Mouse (Mus musculus) gastrocnemius, postnatal 25 days (tissue): ENCODE results near the gene Ccnb2. TPM values are rescaled to one million over a fixed set of nuclear protein-coding genes. Genes with fewer than 3 reads are reported as not detected.
A peak's percentile ranks its signal among the peaks of the same experiment; 100 is the strongest.
"Not testable (repeated sequence)": the region's sequence is repeated elsewhere in the genome, so short reads cannot be mapped to it uniquely, and the experiment has no call there.

ENCODE experiments used
- DNase-seq: peaks from one replicate; pipeline ENCODE4 v3.0.0; 2022
- long read RNA-seq, 2 experiments: library from polyadenylated mRNA; stranded (forward); transcript quantifications; one replicate each; pipeline ENCODE4 v2.0.0; 2021
- total RNA-seq, 2 experiments: library from RNA; stranded (reverse); gene quantifications; 1 replicate in 1 of 2; 2 replicates in 1 of 2; pipeline ENCODE4 v1.2.3; 2021

The Ccnb2 gene
- total RNA-seq, result under 1 TPM; 0.69 to 0.86 TPM
- long read RNA-seq, experiment 1, partial matches to known transcripts, result 13 of 15 reads
- long read RNA-seq, experiment 1, other reads (novel, unspliced or antisense), result 0 of 15 reads
- long read RNA-seq, experiment 2, partial matches to known transcripts, result 2 of 3 reads
- long read RNA-seq, experiment 2, other reads (novel, unspliced or antisense), result 0 of 3 reads

DNA sequence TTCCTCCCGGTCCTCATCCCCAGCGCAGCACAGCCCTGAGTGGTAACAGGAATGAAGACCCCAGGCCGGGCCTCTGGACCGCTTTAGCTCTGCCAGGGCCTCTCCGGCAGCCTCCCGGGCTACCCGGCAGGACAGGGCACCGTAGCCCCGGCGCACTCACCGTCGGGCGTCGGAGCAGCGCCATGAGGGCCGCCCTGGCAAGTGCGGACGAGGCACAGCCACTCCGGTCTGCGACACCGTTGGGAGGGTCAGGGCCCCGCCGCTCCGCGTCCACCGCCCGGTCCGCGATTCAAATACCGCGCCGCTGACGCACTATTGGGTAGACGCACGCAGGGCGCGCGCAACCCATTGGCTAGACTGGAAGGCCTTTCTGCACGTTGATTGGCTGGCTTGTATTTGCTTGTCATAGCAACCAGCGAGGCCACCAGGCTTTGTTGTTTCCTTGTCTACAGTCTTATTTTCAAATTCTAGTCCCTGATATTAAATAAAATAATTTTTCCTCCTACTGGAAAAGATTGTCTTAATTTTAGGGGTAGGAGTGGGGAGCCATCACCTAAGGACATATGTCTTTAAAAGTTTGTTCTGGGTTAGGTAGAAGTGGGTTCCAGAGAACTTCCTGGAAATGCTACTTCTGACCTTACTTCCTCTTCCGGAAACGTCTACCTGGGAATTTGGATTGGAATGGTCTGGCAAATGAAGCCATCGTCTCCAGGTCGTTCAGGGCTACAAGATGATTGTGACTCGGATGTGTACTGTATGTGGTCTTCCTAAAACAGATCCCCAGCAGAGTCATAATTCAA, at the start of gene Ccnb2:
Gene Ccnb2, minus strand, starts transcription at position 291 of the 800 bp plus-strand sequence.
- DNase-seq, result peak; percentile 84

DNA sequence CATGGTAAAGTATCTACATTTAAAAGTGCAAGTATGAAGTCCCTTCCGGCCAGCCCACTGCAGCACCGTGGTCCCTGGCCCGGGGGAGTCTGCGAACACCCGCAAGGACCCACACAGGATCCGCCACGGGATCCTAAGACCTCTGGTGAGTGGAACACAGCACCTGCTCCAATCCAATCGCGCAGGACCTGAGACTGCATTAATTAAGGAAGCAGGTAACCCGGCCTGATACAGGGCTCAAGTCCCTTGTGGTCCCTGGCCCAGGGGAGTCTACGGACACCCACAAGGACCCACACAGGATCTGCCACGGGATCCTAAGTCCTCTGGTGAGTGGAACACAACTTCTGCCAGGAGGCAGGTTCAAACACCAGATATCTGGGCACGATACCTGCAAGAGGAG, 41.7 kb upstream of the Ccnb2 start:
- not testable (repeated sequence) for DNase-seq

- no peak for DNase-seq
These were observed 31.0 kb upstream of the Ccnb2 start for GRCm38 (mm10) chr9:70452371-70452770.

GRCm38 (mm10) chr9:70449072-70449471, 27.7 kb upstream of the Ccnb2 start:
- DNase-seq, result no peak

DNA sequence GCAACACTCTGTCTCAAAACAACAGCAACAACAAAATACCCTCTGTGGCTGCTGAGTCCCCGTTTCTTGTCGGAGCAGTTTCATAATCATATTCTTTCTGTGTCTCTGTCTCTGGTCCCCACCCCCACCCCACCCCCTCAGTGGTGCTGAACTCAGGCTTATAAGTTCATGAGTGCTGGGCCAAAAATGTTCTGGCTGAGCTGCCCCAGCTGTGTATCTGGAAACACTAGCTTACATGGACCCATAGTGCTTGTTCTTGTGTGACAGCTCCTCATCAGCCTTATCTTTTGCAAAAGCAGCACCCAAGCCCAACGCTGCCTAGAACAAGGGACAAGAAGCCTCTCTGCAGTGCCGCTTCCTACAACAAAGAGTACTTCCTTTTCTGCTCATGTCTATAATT, 18.6 kb upstream of the Ccnb2 start:
- no peak for DNase-seq

GRCm38 (mm10) chr9:70422661-70423060, 1.3 kb upstream of the Ccnb2 start:
- no peak for DNase-seq

DNA sequence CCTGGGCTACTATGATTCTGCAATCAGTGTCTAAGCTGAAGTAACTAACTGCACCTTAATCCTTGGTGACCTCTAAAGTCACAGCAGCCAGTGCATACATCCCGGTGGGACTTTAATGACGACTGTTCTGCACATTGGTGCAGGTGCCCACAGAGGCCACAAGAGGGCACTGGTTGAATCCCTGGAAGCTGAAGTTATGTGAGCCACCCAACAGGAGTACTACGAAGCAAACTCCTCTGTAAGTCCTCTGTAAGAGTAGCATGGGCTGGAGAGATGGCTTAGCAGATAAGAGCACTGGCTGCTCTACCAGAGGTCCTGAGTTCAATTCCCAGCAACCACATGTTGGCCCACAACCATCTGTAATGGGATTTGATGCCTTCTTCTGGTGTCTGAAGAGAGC, 4.9 kb downstream of the Ccnb2 start:
- DNase-seq, result no peak

GRCm38 (mm10) chr9:70413038-70413437, 8.3 kb downstream of the Ccnb2 start:
- DNase-seq, result no peak

GRCm38 (mm10) chr9:70410668-70411067, 10.7 kb downstream of the Ccnb2 start:
- DNase-seq, result no peak

- no peak for DNase-seq
These were observed 11.6 kb downstream of the Ccnb2 start for GRCm38 (mm10) chr9:70409743-70410142.

GRCm38 (mm10) chr9:70408791-70409190, 12.6 kb downstream of the Ccnb2 start:
- DNase-seq, result no peak

GRCm38 (mm10) chr9:70406596-70406995, 14.8 kb downstream of the Ccnb2 start:
- peak; percentile 24 for DNase-seq

GRCm38 (mm10) chr9:70401937-70402539, 19.3 kb downstream of the Ccnb2 start:
- DNase-seq, result no peak

DNA sequence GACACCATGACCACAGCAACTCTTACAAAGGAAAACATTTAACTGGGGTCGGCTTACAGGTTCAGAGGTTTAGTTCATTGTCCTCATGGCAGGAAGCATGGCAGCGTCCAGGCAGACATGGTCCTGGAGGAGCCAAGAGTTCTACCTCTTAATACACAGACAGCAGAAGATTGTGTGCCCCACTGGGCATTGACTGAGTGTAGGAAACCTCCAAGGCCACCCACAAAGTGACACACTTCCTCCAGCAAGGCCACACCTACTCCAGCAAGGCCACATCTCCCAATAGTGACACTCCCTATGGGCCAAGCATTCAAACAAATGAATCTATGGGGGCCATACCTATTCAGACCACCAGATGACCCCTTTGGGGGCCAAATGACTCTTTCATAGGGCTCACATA, 25.3 kb downstream of the Ccnb2 start:
- no peak for DNase-seq

DNA sequence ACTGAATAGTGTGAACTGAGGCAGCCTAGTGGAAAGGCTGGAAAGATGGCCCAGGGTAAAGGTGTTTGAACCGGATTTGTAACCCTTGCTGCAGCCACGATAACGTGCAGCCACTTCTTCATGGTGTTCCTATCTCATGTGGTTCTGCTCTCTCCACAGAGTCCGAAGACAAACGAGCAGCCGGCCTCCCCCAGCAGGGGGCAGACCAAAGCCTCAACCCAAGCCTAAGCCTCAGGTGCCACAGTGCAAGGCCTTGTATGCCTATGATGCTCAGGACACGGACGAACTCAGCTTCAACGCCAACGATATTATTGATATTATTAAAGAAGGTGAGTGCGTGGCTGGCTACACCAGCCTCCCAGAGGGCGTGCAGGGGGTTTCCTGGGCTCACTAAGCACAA, 25.7 kb downstream of the Ccnb2 start:
- no peak for DNase-seq

DNA sequence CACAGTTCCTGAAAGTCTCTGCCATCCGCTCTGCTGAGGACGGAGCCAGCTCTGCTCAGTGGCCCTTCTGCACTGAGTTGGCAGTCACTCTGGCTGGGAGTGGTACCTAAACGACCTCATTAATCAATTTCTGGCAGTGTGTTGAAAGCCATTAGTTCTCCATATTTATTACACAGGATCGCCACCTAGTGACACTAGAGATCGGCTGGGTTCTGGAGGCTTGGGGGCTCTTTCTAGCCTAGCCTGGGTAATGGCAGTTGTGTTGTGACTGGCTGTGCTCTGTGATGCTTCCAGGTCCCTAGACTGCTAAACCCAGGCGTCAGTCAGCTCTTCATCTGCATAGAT, 28.8 kb downstream of the Ccnb2 start:
- DNase-seq, result peak; percentile 39

GRCm38 (mm10) chr9:70391660-70392562, 29.4 kb downstream of the Ccnb2 start:
- DNase-seq, result no peak

DNA sequence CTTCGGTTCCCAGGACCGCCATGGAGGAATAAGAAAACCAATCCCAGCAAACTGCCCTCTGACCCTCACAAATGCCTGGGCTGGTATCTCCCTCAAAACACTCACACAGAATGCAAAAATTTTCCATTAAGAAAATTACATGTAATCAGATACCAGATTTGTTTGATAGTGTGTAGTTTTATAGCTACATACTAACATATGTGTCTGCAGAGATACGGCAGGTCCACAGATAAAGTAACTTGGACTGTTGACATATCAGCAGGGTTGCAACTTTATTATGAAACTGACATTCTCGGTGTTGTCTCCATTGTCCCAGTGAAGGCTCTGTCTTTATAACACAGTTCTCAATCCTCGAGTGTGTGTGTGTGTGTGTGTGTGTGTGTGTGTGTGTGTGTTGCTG, 30.3 kb downstream of the Ccnb2 start:
- no peak for DNase-seq

DNA sequence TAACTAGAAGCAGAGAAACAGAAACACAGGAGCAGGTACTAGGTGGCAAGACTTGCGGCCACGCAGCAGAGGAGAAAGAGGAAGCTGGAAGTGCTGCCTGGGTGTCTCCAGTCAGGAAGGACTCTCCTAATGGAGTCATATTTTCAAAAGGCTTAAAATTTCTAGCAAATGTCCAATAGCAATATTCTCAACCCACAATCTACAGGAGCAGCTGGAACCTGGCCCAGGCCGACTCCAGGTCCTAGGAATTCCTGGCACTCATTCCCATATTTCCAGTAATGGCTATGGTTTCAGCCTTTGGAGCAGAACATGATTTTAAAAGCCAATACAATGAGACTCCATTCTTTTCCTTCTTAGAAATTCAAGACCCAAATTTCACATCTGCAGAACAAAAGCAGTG, 31.8 kb downstream of the Ccnb2 start:
- DNase-seq, result no peak

- DNase-seq, result peak; percentile 52
These were observed 33.8 kb downstream of the Ccnb2 start for GRCm38 (mm10) chr9:70387410-70388119.

- DNase-seq, result no peak
These were observed 36.2 kb downstream of the Ccnb2 start for GRCm38 (mm10) chr9:70384958-70385728.
